Mouse (Mus musculus): ENCODE measurements around the gene G6pc3.

DNA sequence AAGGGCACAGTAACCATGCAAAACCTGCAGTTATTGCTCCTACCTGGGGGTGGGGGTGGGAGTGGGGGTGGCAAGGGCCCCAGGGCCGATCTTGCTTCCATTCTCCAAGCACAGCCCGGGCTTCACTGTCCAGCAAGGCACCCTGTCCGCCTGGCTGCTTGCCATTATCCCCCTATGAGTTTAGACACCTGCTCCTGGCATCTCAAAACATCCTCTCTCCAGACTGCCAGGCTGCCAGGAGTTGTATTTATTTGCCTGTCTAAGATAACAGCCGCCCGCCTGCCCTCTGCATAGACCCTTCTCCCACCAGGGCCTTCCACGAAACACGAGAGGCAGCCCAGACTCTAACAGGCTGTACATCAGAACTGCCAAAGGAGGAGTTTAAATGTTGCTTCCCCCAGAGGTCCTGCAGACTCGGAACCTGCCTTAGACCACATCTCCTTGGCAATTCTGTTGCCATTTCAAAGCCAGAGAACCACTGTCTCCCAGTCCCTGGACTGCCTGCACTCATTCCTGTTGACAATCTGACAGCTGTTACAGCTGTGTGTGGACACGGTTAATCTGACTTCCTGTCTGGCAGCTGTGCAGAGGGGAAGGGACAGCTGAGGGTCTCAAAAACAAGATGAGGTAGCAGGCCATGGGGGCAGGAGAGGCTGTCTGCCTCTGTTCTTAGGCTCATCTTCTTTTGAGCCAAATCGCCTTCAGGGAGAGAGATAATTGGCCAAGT, 25.2 kb downstream of the G6pc3 start:
- TF ChIP-seq CTCF (IDR thresholded peaks at IDR 0.05; ENCODE audit: borderline replicate concordance, control insufficient read depth, extremely low read depth, insufficient read depth, low read length, poor library complexity) (no peak), POLR2A (IDR thresholded peaks at IDR 0.05; ENCODE audit: control insufficient read depth, extremely low read depth, insufficient read depth, low read length, poor library complexity) (no peak)
